Mouse (Mus musculus) WW6 (cell line): ENCODE data around the gene Pim2.
"Not testable (repeated sequence)": the region's sequence is repeated elsewhere in the genome, so short reads cannot be mapped to it uniquely, and the experiment has no call there.

Source experiments
- DNase-seq: peaks from one replicate; pipeline ENCODE4 v3.0.0-alpha.2; 2013; ENCODE audit warnings: low read depth, low spot score

Gene Pim2

DNA sequence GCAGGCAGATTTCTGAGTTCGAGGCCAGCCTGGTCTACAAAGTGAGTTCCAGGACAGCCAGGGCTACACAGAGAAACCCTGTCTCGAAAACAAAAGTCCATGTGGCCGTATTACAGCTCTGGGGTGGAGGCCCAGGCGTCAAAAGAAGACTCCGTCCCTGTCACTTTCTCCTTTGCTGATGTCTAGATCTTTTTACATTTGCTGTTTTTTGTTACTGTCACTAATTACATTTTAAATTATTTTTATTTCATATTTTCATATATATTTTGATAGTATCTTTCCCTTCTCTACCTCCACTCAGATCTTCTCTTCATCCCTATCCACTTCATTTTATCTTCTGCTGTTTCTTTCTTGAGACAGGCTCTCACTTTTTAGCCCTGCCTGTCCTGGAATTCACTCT, 29.7 kb downstream of the Pim2 start, which contains the start of gene Gm10491:
Gene Gm10491 (minus strand): TSS at position 101 of the 400 bp plus-strand sequence.
- DNase-seq = no peak

DNA sequence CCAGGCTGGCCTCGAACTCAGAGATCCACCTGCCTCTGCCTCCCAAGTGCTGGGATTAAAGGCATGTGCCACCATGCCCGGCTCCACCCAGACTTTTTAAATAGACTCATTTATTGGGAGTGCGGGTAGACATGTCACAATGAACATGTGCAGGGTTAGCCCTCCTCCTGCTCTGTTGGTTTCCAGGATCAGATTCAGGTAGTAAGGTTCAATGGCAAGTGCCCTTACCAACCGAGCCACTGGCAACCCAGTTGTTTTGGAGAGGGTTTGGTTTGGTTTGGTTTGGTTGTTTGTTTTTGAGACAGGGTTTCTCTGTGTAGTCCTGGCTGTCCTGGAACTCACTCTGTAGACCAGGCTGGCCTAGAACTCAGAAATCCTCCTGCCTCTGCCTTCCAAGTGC, 31.2 kb downstream of the Pim2 start, which contains the start of gene Gm10490:
Gene Gm10490 (plus strand): TSS at position 301 of the 400 bp plus-strand sequence.
- not testable (repeated sequence) for DNase-seq

DNA sequence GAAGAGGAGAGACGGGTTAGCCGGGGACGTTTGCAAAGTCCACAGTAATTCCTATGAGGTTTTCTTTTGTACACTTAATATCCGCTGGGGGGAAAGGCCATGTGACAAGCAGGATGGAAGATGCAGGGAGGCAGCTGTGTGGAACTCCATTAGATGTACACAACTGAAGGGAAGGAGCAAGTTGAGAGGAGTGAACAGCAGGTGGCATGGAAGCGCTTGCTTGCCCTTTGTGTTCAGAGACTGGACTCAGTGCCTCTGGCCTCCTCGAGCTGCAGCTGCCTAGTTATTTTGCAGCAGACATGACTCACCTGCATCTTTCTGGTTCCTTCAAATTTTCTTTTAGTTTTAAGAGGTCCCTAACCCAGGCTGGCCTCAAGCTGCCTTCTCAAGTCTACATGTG, 32.4 kb downstream of the Pim2 start:
- no peak for DNase-seq

DNA sequence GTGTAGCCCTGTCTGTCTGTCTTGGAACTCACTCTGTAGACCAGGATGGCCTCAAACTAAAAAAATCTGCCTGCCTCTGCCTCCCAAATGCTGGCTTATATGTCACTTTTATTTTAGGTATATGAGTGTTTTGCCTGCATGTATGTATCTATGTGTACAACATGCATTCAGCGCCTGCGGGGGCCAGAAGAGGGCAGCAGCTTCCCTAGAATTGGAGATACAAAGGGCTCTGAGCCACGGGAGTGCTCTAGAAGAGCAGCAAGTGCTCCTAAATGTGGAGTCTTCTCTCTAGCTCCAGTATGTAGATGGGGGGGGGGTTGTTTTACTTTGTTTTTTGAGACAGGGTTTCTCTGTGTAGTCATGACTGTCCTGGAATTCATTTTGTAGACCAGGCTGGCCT, 37.6 kb downstream of the Pim2 start:
- not testable (repeated sequence) for DNase-seq

DNA sequence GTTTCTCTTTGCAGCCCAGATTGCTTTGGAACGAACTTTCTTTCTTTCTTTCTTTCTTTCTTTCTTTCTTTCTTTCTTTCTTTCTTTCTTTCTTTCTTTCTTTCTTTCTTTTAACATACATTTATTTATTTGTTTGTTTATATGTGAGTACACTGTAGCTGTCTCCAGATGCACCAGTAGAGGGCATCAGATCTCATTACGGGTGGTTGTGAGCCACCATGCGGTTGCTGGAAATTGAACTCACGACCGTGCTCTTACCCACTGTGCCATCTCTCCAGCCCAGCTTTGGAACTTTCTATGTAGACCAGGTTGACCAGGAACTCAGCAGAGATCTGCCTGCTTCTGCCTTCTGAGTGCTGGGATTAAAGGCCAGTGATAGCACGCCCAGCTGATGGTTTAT, 39.9 kb downstream of the Pim2 start:
- DNase-seq = not testable (repeated sequence)

DNA sequence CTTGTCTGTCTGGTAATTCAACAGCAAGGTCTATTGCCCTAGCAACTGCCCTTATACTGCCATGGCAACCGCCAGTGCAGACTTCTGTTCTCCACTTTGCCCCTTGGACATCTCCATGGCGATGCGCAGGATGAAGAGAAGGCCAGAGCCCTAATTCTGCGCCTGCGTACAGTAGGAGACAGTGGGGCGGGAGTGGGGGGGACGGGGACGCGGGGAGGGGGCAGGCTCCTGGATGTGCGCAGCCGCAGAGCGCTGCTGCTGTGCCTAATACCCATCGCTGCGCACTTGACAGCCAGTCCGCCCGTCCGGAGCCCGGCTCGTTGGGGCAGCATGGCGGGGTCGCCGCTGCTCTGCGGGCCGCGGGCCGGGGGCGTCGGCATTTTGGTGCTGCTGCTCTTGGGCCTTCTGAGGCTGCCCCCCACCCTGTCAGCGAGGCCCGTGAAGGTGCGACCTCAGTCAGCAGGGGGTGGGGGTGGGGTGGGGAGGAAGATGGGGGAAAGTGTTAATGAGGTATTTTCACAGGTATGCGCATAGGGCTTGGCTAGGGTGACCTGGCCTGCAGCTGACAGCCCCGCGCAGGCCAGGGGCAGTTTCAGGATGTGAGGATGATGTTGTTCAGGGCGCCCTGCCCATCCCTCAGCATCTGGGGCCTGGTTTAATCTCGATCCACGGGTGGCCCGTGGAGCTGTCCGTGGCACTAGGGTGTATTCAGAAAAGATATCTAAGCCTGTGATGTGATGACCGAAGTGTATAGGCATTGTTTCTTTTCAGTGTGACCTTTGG, 41.7 kb downstream of the Pim2 start, which contains the start of gene Pcsk1n:
Gene Pcsk1n (plus strand): TSS at position 222 of the 783 bp plus-strand sequence.
- no peak for DNase-seq

DNA sequence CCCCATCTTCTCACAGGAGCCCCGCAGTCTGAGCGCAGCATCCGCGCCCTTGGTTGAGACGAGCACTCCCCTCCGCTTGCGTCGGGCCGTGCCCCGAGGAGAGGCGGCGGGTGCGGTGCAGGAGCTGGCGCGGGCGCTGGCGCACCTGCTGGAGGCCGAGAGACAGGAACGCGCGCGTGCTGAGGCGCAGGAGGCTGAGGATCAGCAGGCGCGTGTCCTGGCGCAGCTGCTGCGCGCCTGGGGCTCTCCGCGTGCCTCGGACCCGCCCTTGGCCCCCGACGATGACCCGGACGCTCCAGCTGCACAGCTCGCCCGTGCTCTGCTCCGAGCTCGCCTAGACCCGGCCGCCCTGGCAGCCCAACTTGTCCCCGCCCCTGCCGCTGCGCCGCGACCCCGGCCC, 44.0 kb downstream of the Pim2 start:
- DNase-seq = no peak

DNA sequence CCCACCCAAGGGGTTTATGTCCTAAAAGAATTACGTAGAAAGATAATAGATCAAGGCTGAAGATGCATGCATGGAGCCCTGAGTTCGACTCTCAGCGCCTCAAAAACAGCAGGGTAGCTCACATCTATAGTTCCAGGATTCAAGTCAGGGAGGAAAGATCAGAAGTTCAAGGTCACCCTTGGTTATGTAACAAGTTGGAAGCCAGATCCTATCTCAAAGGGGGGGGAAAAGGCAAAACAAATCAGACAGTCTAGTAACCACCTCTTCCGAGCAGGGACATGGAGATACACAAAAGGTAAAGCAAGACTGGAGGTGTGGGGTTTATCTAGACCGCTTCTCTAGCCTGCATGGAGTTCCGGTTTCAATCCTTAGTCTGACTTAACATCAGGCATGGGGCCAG, 48.2 kb downstream of the Pim2 start:
- no peak for DNase-seq

DNA sequence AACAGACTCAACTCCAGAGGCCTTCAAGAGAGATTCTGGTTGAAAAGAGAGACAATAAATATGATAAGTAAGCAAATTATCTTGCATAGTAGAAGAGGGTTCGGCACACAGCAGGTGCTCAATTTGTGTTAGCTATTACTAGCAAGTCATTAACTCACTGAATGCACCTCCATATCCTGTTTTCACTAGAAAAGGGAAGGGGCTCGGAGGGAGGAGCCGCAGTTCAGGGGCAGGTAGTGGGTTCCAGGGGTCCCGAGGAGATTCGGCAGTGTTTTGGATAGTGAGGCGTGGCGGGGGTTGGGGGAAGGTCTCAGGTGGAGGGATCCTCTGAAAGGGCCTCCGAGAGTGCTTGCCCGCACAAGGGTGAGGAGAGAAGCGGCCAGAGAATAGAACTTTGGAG, 49.1 kb downstream of the Pim2 start:
- DNase-seq = no peak

DNA sequence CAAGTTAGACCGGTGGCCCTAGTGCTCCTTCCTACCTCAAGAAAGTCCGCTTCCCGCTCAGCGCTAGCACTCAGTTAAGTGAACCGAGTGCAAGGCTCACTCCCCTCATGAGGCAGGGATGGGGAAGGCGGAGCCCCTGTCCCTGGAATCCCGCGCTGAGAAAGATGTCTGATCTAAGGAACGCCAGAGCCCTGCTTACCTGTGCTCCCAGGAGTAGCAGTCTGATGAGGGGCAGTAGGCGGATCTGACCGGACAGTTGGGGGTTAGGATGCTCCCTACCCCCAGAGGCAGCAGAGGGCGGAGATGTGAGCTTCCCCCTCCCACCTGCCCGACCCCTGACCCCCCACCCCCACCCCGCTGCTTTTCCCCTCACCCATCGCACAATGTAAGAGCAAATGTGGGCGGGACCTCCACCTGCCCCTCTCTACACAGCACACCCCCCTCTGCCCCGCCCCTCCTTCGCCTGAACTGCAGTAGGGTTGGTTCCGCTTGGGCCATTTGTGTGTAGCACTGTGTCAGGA, 50.3 kb downstream of the Pim2 start, which contains the start of gene Eras:
Gene Eras (minus strand): TSS at position 338 of the 521 bp plus-strand sequence.
- DNase-seq = no peak
